Mouse (Mus musculus): Measurements from ENCODE around the gene Pxmp4.

Pxmp4 gene

DNA sequence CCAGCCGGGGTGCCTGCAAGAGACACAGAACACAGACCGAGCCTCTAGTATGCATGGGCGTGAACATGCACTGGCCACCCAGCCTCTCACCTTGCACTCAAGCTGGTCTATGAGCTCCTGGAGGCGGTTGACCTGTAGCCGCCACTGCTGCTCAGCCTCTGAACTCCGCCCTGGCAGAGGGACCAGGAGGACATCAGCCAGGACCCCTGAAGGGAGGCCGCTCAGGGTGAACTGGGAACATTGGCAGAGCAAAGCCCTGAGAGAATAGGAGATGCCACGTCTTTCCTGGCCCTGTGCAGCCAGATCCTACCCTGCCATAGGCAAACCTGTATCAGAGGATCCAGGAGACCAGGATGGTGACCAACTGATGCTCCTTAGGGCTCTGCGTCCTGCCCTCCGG, 56.8 kb downstream of the Pxmp4 start, which contains the start of gene 1700003F12Rik:
1700003F12Rik (plus strand) TSS at position 375 of the 400 bp plus-strand sequence.
- no peak for DNase-seq (ENCODE audit: low read depth)

DNA sequence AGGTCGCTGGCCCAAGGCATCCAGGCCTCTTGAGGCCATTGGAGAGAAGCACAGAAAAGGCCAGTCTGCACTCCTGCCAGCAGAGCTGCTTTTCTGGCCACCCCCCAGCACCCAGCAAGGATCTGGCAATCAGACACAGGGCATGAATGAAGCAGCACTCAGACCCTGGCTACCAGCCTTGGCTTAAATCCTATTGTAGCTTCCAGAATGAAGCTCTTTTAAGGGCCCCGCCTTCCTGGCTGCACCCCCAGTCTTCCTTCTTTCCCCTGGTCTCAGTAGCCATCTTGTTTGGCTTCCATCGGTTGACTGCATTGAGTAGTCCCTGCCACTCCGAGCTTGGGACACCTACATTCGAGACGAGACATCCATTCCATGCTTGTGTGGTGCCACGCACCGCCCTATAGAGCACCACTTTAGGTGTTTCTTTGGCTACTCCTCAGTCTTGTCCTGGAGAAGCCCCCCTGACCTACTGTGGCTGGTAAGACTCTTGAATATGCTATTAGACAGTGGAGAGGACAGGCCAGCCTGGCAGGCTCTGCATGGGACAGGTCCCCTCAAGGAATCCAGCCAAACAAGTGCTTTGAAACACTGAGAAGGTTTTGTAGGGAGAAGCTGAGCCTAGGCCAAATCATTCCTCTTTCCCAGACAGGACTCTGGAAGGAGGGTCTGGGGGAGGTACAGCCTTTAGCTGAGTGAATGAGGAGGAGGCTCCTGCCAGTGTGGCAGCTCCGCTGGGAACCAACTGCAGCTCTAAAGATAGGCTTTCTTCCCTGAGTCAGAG, 59.8 kb downstream of the Pxmp4 start:
- DNase-seq (ENCODE audit: low read depth), result peak; percentile 75

DNA sequence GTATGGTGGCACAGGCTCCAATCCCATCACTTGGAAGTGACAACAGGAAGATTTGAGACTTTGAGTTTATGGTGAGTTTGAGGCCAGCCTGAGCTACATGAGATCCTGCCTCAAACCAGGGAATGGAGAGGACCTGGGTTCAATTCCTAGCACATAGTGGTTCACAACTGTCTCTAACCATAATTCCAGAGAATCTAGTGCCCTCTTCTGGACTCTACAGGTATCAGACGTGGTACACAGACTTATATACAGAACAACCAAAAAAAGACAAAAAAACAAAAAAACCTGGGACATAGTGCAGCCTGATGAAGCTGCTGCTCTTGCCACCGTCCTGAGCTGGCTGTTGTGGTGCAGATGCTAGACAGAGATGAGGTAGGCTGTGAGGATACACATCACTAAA, 61.9 kb downstream of the Pxmp4 start:
- DNase-seq (ENCODE audit: low read depth), result no peak

DNA sequence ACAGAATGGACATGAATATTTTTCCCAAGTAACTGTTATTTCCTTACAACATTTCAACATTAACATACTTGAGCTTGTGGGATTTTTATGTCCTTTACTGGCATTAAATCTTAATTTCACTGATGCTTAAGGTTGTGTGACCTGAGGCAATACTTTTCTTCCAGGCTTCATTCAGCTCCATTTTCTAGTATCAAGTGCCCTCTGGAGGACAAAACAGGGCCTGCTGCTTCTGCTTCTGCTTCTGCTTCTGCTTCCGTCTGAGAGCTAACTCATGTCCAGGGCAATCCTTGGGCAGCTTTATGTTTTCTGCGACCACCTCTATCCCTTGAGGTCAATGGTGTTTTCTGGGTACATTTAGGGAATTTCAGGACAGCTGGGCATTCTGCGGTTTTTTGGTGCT, 63.8 kb downstream of the Pxmp4 start:
- DNase-seq (ENCODE audit: low read depth), result peak; percentile 77

DNA sequence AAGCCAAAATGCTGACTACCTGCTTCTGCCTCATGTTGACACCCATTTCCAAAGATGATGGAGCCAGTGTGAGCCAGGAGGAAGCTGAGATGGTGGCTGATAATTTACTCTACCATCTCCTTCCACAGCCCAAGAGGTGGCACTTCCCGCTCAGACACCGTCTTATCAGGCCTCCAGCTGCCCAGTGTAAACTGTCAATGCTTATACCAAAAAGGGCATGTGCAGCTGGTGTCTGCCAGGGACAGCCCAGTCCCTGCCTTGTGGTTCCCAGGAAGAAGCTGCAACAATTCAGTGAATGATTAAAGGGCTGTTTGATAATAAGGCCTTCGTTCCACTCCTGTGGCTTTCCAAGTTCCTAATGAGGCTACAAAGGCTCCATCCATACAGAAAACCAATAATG, 64.8 kb downstream of the Pxmp4 start:
- no peak for DNase-seq (ENCODE audit: low read depth)

DNA sequence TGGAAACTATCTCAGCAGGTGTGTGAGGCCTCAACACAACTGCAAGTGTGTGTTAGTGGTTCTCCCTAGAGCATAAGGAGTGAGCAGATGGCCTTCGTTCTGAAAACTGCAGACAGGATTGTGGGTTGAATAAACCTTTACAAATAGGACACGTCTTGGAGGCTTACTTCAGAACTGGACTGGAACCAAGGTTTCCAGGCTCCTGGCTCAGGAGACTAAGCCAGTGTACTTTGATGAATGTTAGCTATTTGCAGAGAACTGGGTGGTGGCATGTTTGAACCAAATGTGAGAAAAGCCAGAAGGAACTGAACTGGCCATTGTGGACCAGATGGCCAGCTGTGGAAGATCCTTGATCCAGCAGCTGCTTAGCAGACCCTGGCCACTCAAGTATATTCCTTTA, 65.2 kb downstream of the Pxmp4 start:
- DNase-seq (ENCODE audit: low read depth), result peak; percentile 20
